Comparison of ENCODE assay signal across 12 mouse cellular contexts in genomic region chr8:45610426-45611215, GRCm38 (mm10).
DNase-seq lines count a peak whose midpoint lies in the region; ATAC-seq lines count a peak whose summit lies in the region.
"Had no signal": no experiment of that assay in that cellular context is flagged by ENCODE, and none has a peak within 500 bp of the region (broad histone marks: within the 10 kb centered on the region; RNA-seq: fewer than 3 reads in every experiment).

No protein-coding gene starts in this region.

- H3K27me3 ChIP-seq in lung, embryonic 16.5 days (ENCODE audit: control insufficient read depth, insufficient read depth, low read depth, low read length) = no peaks in the 10 kb centered on the region
- H3K27me3 ChIP-seq in liver, embryonic 15.5 days = no peaks in the 10 kb centered on the region
- H3K27me3 ChIP-seq: limb, embryonic 13.5 days had no signal

- no peak overlapping the region for H3K4me3 ChIP-seq in lung, embryonic 16.5 days (ENCODE audit: low read length)
- H3K4me3 ChIP-seq in liver, embryonic 15.5 days (replicated peaks) = no peak overlapping the region
- H3K4me3 ChIP-seq: limb, embryonic 13.5 days had no signal

- H3K4me2 ChIP-seq in lung, embryonic 16.5 days (ENCODE audit: low read depth, low read length) = no peak overlapping the region
- H3K4me2 ChIP-seq in liver, embryonic 15.5 days = no peak overlapping the region
- H3K4me2 ChIP-seq: limb, embryonic 13.5 days had no signal

- no peak for ATAC-seq in lung, embryonic 16.5 days (ENCODE audit: low read depth)
- ATAC-seq in liver, embryonic 15.5 days (ENCODE audit: insufficient read depth) = peak; percentile 79
- ATAC-seq: midbrain, embryonic 16.5 days had no signal

- H3K36me3 ChIP-seq in lung, embryonic 16.5 days (ENCODE audit: control insufficient read depth, insufficient read depth, low read length) = no peaks in the 10 kb centered on the region
- H3K36me3 ChIP-seq in liver, embryonic 15.5 days (replicated peaks) = no peaks in the 10 kb centered on the region
- H3K36me3 ChIP-seq: limb, embryonic 13.5 days had no signal

- peak overlapping the region; percentile 23; the same call in 1 of the 2 replicates for H3K27ac ChIP-seq in lung, embryonic 16.5 days (ENCODE audit: low read length)
- H3K27ac ChIP-seq in liver, embryonic 15.5 days (replicated peaks) = peak overlapping the region; percentile 70
- H3K27ac ChIP-seq: limb, embryonic 13.5 days had no signal

- peak; percentile 14 for DNase-seq in adrenal gland, postnatal 25 days
- no peak for DNase-seq in adrenal gland, adult 18-20 months (ENCODE audit: low spot score in 2 of 2)
- no peak for DNase-seq in lung, adult 18-20 months
- peak; percentile 29 for DNase-seq in kidney, adult 18-20 months
- DNase-seq in layer of hippocampus, adult 9-10 months (ENCODE audit: low spot score) = no peak
- DNase-seq in B cell, adult 2 months = no peak
- DNase-seq: cerebellum, postnatal 14 days; spleen, adult 18-20 months had no signal

- WGBS in lung, embryonic 16.5 days = 13% methylated on average over 7 of the region's 7 CpGs
- whole genome bisulfite sequencing in liver, embryonic 15.5 days (ENCODE audit: insufficient replicate concordance) = 41% methylated on average over 7 of the region's 7 CpGs

- peaks cover 7% of the 10 kb centered on the region for H3K4me1 ChIP-seq in lung, embryonic 16.5 days (replicated peaks; ENCODE audit: control insufficient read depth, insufficient read depth, low read length)
- H3K4me1 ChIP-seq in liver, embryonic 15.5 days (replicated peaks) = no peaks in the 10 kb centered on the region
- H3K4me1 ChIP-seq: limb, embryonic 13.5 days had no signal

- no peaks in the 10 kb centered on the region for H3K9me3 ChIP-seq in lung, embryonic 16.5 days (ENCODE audit: control insufficient read depth, low read length)
- no peaks in the 10 kb centered on the region for H3K9me3 ChIP-seq in liver, embryonic 15.5 days (replicated peaks)
- H3K9me3 ChIP-seq: limb, embryonic 13.5 days had no signal

- H3K9ac ChIP-seq in lung, embryonic 16.5 days (ENCODE audit: low read length) = no peak overlapping the region
- no peak overlapping the region for H3K9ac ChIP-seq in liver, embryonic 15.5 days
- H3K9ac ChIP-seq: limb, embryonic 13.5 days had no signal

Comparison
In these comparisons a context has a peak if more than half of its experiments do, and no peak if none do; other contexts are left out.
1. DNase-seq: peak in adrenal gland, postnatal 25 days (single experiment) and kidney, adult 18-20 months (single experiment); none in adrenal gland, adult 18-20 months (0 of 2), lung, adult 18-20 months (0 of 2), layer of hippocampus, adult 9-10 months (single experiment) and B cell, adult 2 months (0 of 2).